Mouse (Mus musculus): ENCODE results near the gene Pnma1. TPM values are rescaled to one million over a fixed set of nuclear protein-coding genes. Genes with fewer than 3 reads are reported as not detected.

Pnma1 gene
- total RNA-seq, 2 experiments from 2014 or later = 0.15 to 0.18 TPM

- intact Hi-C loops (cut with DNase I) = no loop called here
- no peak for DNase-seq
These were observed 30.6 kb upstream of the Pnma1 start for GRCm38 (mm10) chr12:84178652-84179445.

DNA sequence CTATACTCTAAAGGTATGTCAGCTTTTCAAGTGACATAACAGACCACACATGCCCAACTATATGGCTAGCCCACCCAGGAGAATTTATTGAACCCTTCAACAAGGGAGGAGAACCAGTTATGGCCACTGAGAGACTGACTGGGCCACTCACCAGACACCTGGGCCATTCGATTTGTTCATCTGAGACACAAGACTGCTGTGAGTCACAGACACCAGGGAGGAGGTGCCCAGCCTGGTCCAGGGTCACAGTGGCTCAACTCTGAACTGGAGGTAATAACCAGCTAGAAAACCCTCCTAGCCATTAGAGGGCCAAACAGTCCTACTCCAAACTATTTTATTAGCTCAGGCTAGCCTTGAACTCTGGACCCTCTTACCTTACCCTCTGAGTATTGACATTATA is 29.8 kb upstream of the Pnma1 start:
- intact Hi-C loops (cut with DNase I) = no loop called here
- no peak for DNase-seq

DNA sequence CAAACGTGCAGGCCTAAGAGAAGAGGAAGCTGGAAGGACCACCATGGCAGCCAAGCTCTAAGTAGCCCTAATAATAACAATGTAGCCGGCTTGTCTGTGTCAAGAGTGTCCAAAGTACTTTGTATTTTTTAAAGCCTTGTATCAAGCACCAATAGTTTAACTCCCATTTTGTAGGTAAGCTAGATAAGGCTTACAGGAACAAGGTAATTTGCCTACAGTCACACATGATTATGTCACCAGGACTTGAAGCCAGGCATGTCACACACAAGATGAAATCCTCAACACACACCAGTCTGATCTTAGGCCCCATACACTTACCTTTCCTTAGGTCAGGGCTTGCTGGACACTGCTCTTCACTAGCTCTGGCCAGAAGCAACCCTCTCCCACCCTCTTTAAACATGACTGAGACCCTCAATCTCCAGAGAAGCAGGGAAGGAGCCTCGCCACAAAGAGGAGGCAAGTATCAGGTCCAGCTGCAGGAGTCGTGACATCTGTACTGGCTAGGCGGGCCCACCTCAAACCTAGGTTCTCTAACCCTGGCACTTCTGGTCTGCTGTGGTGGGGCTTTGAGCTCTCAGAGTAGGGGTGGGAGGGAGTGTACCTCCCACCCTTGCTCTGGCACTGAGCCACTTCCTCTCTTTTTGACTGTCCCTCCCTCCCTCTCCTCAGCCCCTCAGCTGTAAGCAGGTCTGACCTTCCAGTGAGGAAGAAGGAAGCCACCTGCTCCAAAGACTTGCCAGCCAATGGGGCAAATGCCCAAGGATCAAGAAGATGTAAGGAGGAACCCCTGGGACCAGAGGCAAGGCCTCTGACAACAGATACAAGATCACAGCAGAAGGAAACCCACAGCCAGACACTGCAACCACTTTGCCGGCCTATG is 28.8 kb upstream of the Pnma1 start:
- DNase-seq = no peak
- intact Hi-C loops (cut with DNase I) = no loop called here

GRCm38 (mm10) chr12:84176126-84176769 is 28.0 kb upstream of the Pnma1 start:
- intact Hi-C loops (cut with DNase I) = no loop called here

DNA sequence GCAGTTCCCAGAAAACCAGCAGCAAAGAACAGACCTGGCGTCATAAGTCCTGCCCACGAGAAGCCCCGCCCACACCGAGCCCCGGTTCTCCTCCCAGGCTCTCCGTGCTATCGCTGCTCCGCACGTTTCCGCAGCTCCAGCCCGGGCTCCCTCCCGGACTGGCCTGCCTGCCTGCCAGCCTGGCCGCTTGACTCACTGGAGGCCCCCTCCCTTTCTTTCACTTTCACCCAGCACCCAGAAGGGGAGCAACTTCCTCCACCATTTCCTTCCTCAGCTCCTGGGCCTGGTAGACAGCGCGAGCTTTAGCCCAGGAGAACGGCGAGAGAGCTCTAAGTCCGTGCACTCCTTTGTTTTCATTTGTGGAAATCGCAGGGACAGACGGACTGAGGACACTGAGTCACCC is 27.4 kb upstream of the Pnma1 start:
- intact Hi-C loops (cut with DNase I) = loop anchor here (1.0 kb wide), 1 partner anchor 42 kb away; no protein-coding TSS in a partner anchor
- peak; percentile 79 to 81 for DNase-seq

More at GRCm38 (mm10) chr12:84176126-84176769, 28.0 kb upstream of the Pnma1 start:
- no peak for DNase-seq

- intact Hi-C loops (cut with DNase I) = loop anchor here (1.0 kb wide), 1 partner anchor 42 kb away; no protein-coding TSS in a partner anchor
- DNase-seq = peak; percentile 73 to 80
These were observed 26.6 kb upstream of the Pnma1 start for GRCm38 (mm10) chr12:84174871-84175270.

GRCm38 (mm10) chr12:84174190-84174811 is 26.0 kb upstream of the Pnma1 start:
- intact Hi-C loops (cut with DNase I) = no loop called here
- no peak for DNase-seq

GRCm38 (mm10) chr12:84173309-84173915 is 25.1 kb upstream of the Pnma1 start:
- intact Hi-C loops (cut with DNase I) = no loop called here
- DNase-seq = no peak

GRCm38 (mm10) chr12:84172862-84173261 is 24.6 kb upstream of the Pnma1 start:
- intact Hi-C loops (cut with DNase I) = no loop called here

GRCm38 (mm10) chr12:84172216-84172615 is 23.9 kb upstream of the Pnma1 start:
- DNase-seq = no peak
- intact Hi-C loops (cut with DNase I) = no loop called here

More at GRCm38 (mm10) chr12:84172862-84173261, 24.6 kb upstream of the Pnma1 start:
- DNase-seq = no peak

DNA sequence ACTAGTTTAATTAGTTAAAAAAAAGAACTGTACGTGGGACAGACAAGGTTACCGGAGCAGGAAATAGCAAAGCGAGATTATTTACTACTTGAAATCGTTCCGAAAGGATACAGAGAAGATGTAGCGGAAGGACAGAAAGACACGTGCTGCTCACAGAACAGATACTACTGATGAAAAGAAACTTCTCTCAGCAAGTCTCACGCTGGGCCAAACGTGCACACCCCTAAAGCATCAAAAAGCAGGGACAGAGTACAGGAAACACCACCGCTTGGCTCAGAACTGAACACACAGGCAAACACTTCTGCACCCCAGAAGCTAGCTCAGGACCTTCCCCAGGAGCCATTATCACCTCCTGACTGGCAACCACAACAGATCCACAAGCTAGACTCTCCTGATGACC is 22.3 kb upstream of the Pnma1 start:
- intact Hi-C loops (cut with DNase I) = no loop called here
- DNase-seq = no peak

GRCm38 (mm10) chr12:84165631-84166373 is 17.5 kb upstream of the Pnma1 start:
- intact Hi-C loops (cut with DNase I) = no loop called here
- no peak for DNase-seq

GRCm38 (mm10) chr12:84163586-84164110 is 15.4 kb upstream of the Pnma1 start:
- DNase-seq = no peak
- intact Hi-C loops (cut with DNase I) = loop anchor here (2.0 kb wide), 1 partner anchor 85 kb away; no protein-coding TSS in a partner anchor

- no peak for DNase-seq
- intact Hi-C loops (cut with DNase I) = loop anchor here (2.0 kb wide), 1 partner anchor 86 kb away; no protein-coding TSS in a partner anchor
These were observed 14.8 kb upstream of the Pnma1 start for GRCm38 (mm10) chr12:84163133-84163532.

GRCm38 (mm10) chr12:84161616-84162433 is 13.5 kb upstream of the Pnma1 start:
- intact Hi-C loops (cut with DNase I) = loop anchor here (2.0 kb wide), 1 partner anchor 87 kb away; no protein-coding TSS in a partner anchor
- DNase-seq = no peak

DNA sequence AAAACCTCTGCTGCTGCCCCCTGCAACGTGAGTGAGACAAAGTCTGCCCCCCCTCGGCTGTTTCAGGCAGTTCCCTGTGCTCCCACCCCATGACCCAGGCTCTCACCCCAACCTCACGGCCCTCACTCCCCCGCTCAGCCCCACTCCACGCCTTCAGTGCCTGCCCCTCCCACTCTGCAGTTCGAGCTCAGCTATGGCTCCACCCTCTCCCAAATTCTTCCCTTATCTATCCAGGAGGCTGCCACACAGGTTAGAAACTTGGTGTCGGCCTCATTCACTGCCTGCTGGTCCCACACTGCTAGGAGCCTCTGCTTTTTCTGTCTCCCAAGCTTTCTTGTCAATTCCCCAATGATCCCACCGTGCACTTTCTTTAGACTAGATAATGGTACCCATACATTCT is 12.8 kb upstream of the Pnma1 start:
- no peak for DNase-seq
- intact Hi-C loops (cut with DNase I) = no loop called here

DNA sequence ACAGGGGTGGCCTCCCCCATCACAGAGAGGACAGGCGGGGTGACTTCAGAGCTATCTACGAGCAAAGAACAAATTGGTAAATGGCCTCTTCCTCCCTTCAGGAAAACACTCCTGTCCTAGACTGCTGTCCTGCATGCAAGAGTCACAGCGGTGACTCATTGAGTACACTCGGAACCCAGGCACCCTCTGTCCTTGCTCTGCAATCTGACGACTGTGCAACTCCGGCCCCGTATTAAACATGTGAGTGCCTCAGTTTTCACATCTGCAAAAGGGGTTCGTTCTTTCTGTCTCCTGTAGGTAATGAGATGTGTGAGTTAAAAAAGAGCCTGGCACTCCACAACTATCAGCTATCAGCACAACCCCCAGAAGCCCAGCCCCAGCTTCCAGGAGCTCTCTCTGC is 12.2 kb upstream of the Pnma1 start:
- DNase-seq = no peak
- intact Hi-C loops (cut with DNase I) = no loop called here

GRCm38 (mm10) chr12:84158156-84158555 is 9.9 kb upstream of the Pnma1 start:
- intact Hi-C loops (cut with DNase I) = no loop called here
- no peak for DNase-seq

All from gastrocnemius, postnatal 36 days (tissue).